Mouse (Mus musculus) stomach, postnatal 0 days (tissue): ENCODE data around the gene Wsb2. TPM values are rescaled to one million over a fixed set of nuclear protein-coding genes. Genes with fewer than 3 reads are reported as not detected.
"Not testable (repeated sequence)": the region's sequence is repeated elsewhere in the genome, so short reads cannot be mapped to it uniquely, and the experiment has no call there.

Experiments used
- ATAC-seq: fragments of 200-750 bp; cut with Nextera tagmentation; 2 replicates; pipeline ENCODE4 v1.8.0; 2017; ENCODE audit not compliant: low FRiP score, low TSS enrichment
- DNase-seq: peaks from one replicate; pipeline ENCODE4 v3.0.0-alpha.2; 2016; ENCODE audit warnings: low spot score
- H3K27ac ChIP-seq: fragments of 300-500 bp; sonication (generic); replicated peaks from 2 replicates; pipeline ENCODE4 v1.5.1; 2014; ENCODE audit warnings: mild to moderate bottlenecking, control low read depth
- H3K27me3 ChIP-seq: fragments of 300-500 bp; sonication (generic); 2 replicates; pipeline ENCODE4 v1.6.1; 2014; ENCODE audit warnings: low read length; ENCODE audit not compliant: control insufficient read depth, insufficient read depth
- H3K36me3 ChIP-seq: fragments of 300-500 bp; sonication (generic); 2 replicates; pipeline ENCODE4 v1.6.1; 2014; ENCODE audit warnings: low read length, mixed read lengths; ENCODE audit not compliant: control insufficient read depth, insufficient read depth
- H3K4me1 ChIP-seq: fragments of 300-500 bp; sonication (generic); replicated peaks from 2 replicates; pipeline ENCODE4 v1.6.1; 2014; ENCODE audit warnings: antibody characterized with exemption; ENCODE audit not compliant: control insufficient read depth, insufficient read depth
- H3K4me2 ChIP-seq: fragments of 300-500 bp; sonication (generic); replicated peaks from 2 replicates; pipeline ENCODE4 v1.6.1; 2014; ENCODE audit warnings: low read depth, mild to moderate bottlenecking, control low read depth, moderate library complexity
- H3K4me3 ChIP-seq: fragments of 300-500 bp; sonication (generic); 2 replicates; pipeline ENCODE4 v1.5.1; 2014; ENCODE audit warnings: low read depth, low read length, control low read depth
- H3K9ac ChIP-seq: fragments of 300-500 bp; sonication (generic); 2 replicates; pipeline ENCODE4 v1.6.1; 2014; ENCODE audit warnings: mild to moderate bottlenecking, low read length, control low read depth, mixed read lengths
- H3K9me3 ChIP-seq: fragments of 300-500 bp; sonication (generic); 2 replicates; pipeline ENCODE4 v1.6.1; 2016; ENCODE audit warnings: low read length; ENCODE audit not compliant: control insufficient read depth
- CTCF ChIP-seq: IDR thresholded peaks from 2 replicates; pipeline ENCODE4 v1.5.1; 2016; ENCODE audit warnings: antibody characterized with exemption, low read depth, mild to moderate bottlenecking, moderate library complexity
- EP300 ChIP-seq: optimal IDR thresholded peaks from 2 replicates; pipeline ENCODE3; 2016; ENCODE audit warnings: antibody characterized with exemption
- WGBS: fragments of 180-500 bp; shearing (Covaris S2); extraction: QIAGEN DNeasy Blood & Tissue Kit; methylation state at CpG from one replicate; pipeline ENCODE4 v1.1.7; 2014; 5-methylcytosine and 5-hydroxymethylcytosine counted together
- polyA plus RNA-seq: library from polyadenylated mRNA; unstranded; fragments of >200 nt; fragmentation: Nextera tagmentation; extraction: Ambion mirVana; gene quantifications from 2 replicates; pipeline ENCODE4 v1.2.1, GENCODE M21; 2015

Gene Wsb2
- polyA plus RNA-seq, 1 experiment from 2014 or later = 50.3 TPM

GRCm38 (mm10) chr5:117340081-117340480, 17.0 kb upstream of the Wsb2 start:
- Histone ChIP-seq H3K27ac (no peak overlapping the region), H3K4me3 (no peak overlapping the region), H3K36me3 (peaks cover 13% of the 10 kb centered on the region), H3K4me1 (no peaks in the 10 kb centered on the region), H3K9me3 (no peaks in the 10 kb centered on the region), H3K27me3 (no peaks in the 10 kb centered on the region), H3K4me2 (no peak overlapping the region), H3K9ac (no peak overlapping the region)
- TF ChIP-seq CTCF = no peak
- TF ChIP-seq EP300 = no peak
- ATAC-seq = no peak
- 80% methylated on average over 6 of the region's 6 CpGs for WGBS
- DNase-seq = no peak

- DNase-seq = no peak
- H3K4me1 ChIP-seq = no peaks in the 10 kb centered on the region
- H3K9me3 ChIP-seq = no peaks in the 10 kb centered on the region
- no peak overlapping the region for H3K4me3 ChIP-seq
- no peak overlapping the region for H3K4me2 ChIP-seq
- 82% methylated on average over 6 of the region's 6 CpGs for WGBS
- H3K36me3 ChIP-seq = peaks cover 13% of the 10 kb centered on the region
- no peaks in the 10 kb centered on the region for H3K27me3 ChIP-seq
- no peak overlapping the region for H3K27ac ChIP-seq
- no peak for ATAC-seq
- no peak overlapping the region for H3K9ac ChIP-seq
- TF ChIP-seq CTCF (no peak), EP300 (no peak)
Measured at GRCm38 (mm10) chr5:117341896-117342295, 15.2 kb upstream of the Wsb2 start.

GRCm38 (mm10) chr5:117344496-117344895, 12.6 kb upstream of the Wsb2 start:
- H3K4me2 ChIP-seq, H3K9ac ChIP-seq, H3K27ac ChIP-seq, H3K4me3 ChIP-seq, ATAC-seq, DNase-seq, H3K27me3 ChIP-seq, H3K4me1 ChIP-seq, H3K9me3 ChIP-seq: not testable (repeated sequence)
- 92% methylated on average over 5 of the region's 5 CpGs for WGBS
- H3K36me3 ChIP-seq = peaks cover 13% of the 10 kb centered on the region

GRCm38 (mm10) chr5:117345432-117345976, 11.6 kb upstream of the Wsb2 start:
- Histone ChIP-seq H3K9ac (no peak overlapping the region), H3K36me3 (peaks cover 11% of the 10 kb centered on the region), H3K9me3 (no peaks in the 10 kb centered on the region), H3K27ac (no peak overlapping the region), H3K27me3 (no peaks in the 10 kb centered on the region), H3K4me3 (no peak overlapping the region), H3K4me2 (no peak overlapping the region), H3K4me1 (no peaks in the 10 kb centered on the region)
- 79% methylated on average over 5 of the region's 5 CpGs for WGBS
- TF ChIP-seq EP300 = no peak
- TF ChIP-seq CTCF = no peak
- DNase-seq (no peak), ATAC-seq (no peak)

- no peak for TF ChIP-seq CTCF
- no peak for TF ChIP-seq EP300
- no peaks in the 10 kb centered on the region for H3K27me3 ChIP-seq
- no peak overlapping the region for H3K4me2 ChIP-seq
- H3K9me3 ChIP-seq = no peaks in the 10 kb centered on the region
- H3K36me3 ChIP-seq = peaks cover 10% of the 10 kb centered on the region
- 65% methylated on average over 3 of the region's 3 CpGs for WGBS
- ATAC-seq (no peak), DNase-seq (no peak)
- no peak overlapping the region for H3K9ac ChIP-seq
- H3K4me1 ChIP-seq = no peaks in the 10 kb centered on the region
- H3K27ac ChIP-seq = no peak overlapping the region
- no peak overlapping the region for H3K4me3 ChIP-seq
Measured at GRCm38 (mm10) chr5:117346281-117346680, 10.8 kb upstream of the Wsb2 start.

GRCm38 (mm10) chr5:117347011-117347410, 10.1 kb upstream of the Wsb2 start:
- H3K36me3 ChIP-seq = peaks cover 7% of the 10 kb centered on the region
- no peak overlapping the region for H3K9ac ChIP-seq
- ATAC-seq = no peak
- no peaks in the 10 kb centered on the region for H3K4me1 ChIP-seq
- no peak overlapping the region for H3K27ac ChIP-seq
- no peak overlapping the region for H3K4me2 ChIP-seq
- WGBS = 86% methylated on average over 5 of the region's 5 CpGs
- DNase-seq = no peak
- H3K4me3 ChIP-seq = no peak overlapping the region
- TF ChIP-seq EP300 = no peak
- TF ChIP-seq CTCF = no peak
- H3K9me3 ChIP-seq = no peaks in the 10 kb centered on the region
- H3K27me3 ChIP-seq = no peaks in the 10 kb centered on the region
